Comparison of ENCODE assay signal across 18 mouse cellular contexts in the genomic region with DNA sequence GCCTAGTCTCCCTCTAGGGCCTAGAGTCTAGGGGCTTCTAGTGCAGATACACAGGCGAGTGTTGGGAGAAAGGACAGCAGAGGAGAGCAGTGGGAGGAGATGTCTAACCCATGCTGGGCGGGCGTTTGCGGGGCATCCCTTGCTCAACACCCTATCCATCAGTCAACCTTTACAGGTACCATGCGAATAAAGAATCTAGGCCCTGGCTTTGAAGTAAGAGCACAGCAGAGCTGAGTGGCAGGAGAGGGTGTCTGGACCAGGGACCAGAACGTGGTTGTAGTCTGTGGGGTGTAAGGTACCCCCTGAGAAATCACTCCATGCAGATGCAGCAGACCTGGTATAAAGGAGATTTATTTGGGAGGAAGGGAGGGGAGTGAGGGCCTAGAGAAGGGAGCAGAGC. TPM values are rescaled to one million over a fixed set of nuclear protein-coding genes. Genes with fewer than 3 reads are reported as not detected.
DNase-seq lines count a peak whose midpoint lies in the region; ATAC-seq and TF ChIP-seq lines count a peak whose summit lies in the region.
"Had no signal": no experiment of that assay in that cellular context is flagged by ENCODE, and none has a peak within 500 bp of the region (broad histone marks: within the 10 kb centered on the region; RNA-seq: fewer than 3 reads in every experiment).

No protein-coding gene starts in this region.

- no peak for TF ChIP-seq POLR2A in spleen, adult 2 months (IDR thresholded peaks at IDR 0.05; ENCODE audit: low read depth, low read length)

- no peak for ATAC-seq in kidney, embryonic 15.5 days (replicated peaks; ENCODE audit: low FRiP score)
- ATAC-seq: forebrain, postnatal 0 days; midbrain, embryonic 13.5 days; Patski had no signal

- DNase-seq in heart, embryonic 10.5 days (ENCODE audit: low spot score) = no peak
- no peak for DNase-seq in heart, adult 8-10 months (ENCODE audit: low spot score)
- no peak for DNase-seq in kidney, adult 9 months
- DNase-seq in spleen, adult 2 months (ENCODE audit: low read depth in 1 of 2, low spot score in 2 of 2) = no peak
- DNase-seq in spleen, postnatal 14 days (ENCODE audit: low spot score in 2 of 2) = no peak
- DNase-seq in frontal cortex, adult 2 months (ENCODE audit: extremely low spot score in 1 of 2, low spot score in 1 of 2) = no peak
- no peak for DNase-seq in cerebellum, postnatal 10 days
- DNase-seq: cerebellum, postnatal 25 days; forebrain, postnatal 0 days; gastrocnemius, postnatal 10 days; layer of hippocampus, adult 9-11 months; liver had no signal

- no peak for TF ChIP-seq CTCF in spleen, adult 2 months (IDR thresholded peaks at IDR 0.05; ENCODE audit: extremely low read depth, insufficient read depth, insufficient read length, insufficient replicate concordance)

- H3K4me1 ChIP-seq in heart, embryonic 10.5 days = peaks cover 70% of the 10 kb centered on the region
- H3K4me1 ChIP-seq in kidney, embryonic 15.5 days = peaks cover 60% of the 10 kb centered on the region
- no peaks in the 10 kb centered on the region for H3K4me1 ChIP-seq in spleen, adult 2 months (ENCODE audit: control insufficient read depth, insufficient read depth, insufficient read length)

- 67% methylated on average over 6 of the region's 6 CpGs for WGBS in heart, embryonic 10.5 days
- 81% methylated on average over 6 of the region's 6 CpGs for WGBS in kidney, embryonic 15.5 days
- 87% methylated on average over 6 of the region's 6 CpGs for WGBS in spleen, adult 2 months

- peaks cover 1% of the 10 kb centered on the region for H3K36me3 ChIP-seq in heart, embryonic 10.5 days
- no peaks in the 10 kb centered on the region for H3K36me3 ChIP-seq in kidney, embryonic 15.5 days
- H3K36me3 ChIP-seq in spleen, adult 2 months (ENCODE audit: control insufficient read depth, insufficient read depth, low read length) = no peaks in the 10 kb centered on the region
- H3K36me3 ChIP-seq: embryonic facial prominence, embryonic 12.5 days; midbrain, embryonic 13.5 days had no signal

- 0 out of 2 replicates have a peak overlapping the region, but pooled peaks have one; percentile 56 for H3K4me2 ChIP-seq in kidney, embryonic 15.5 days

- H3K27ac ChIP-seq in heart, embryonic 10.5 days = peak overlapping the region; percentile 87
- H3K27ac ChIP-seq in kidney, embryonic 15.5 days = 0 out of 2 replicates have a peak overlapping the region, but pooled peaks have one; percentile 41
- H3K27ac ChIP-seq in spleen, adult 2 months (ENCODE audit: insufficient read depth, low read length) = peak overlapping the region; percentile 33
- H3K27ac ChIP-seq: embryonic facial prominence, embryonic 12.5 days; hindbrain, embryonic 14.5 days; midbrain, embryonic 13.5 days had no signal

- H3K9ac ChIP-seq in kidney, embryonic 15.5 days = no peak overlapping the region
- H3K9ac ChIP-seq: forebrain, postnatal 0 days had no signal

- no peaks in the 10 kb centered on the region for H3K9me3 ChIP-seq in heart, embryonic 10.5 days
- H3K9me3 ChIP-seq in kidney, embryonic 15.5 days (replicated peaks) = no peaks in the 10 kb centered on the region
- H3K9me3 ChIP-seq: embryonic facial prominence, embryonic 12.5 days; midbrain, embryonic 13.5 days had no signal

- no peak overlapping the region for H3K4me3 ChIP-seq in heart, embryonic 10.5 days
- H3K4me3 ChIP-seq in kidney, embryonic 15.5 days (replicated peaks) = no peak overlapping the region
- no peak overlapping the region for H3K4me3 ChIP-seq in spleen, adult 2 months (ENCODE audit: extremely low read depth, insufficient read depth, insufficient read length)
- H3K4me3 ChIP-seq: midbrain, embryonic 13.5 days had no signal

- H3K27me3 ChIP-seq in heart, embryonic 10.5 days (ENCODE audit: insufficient read depth, poor library complexity, severe bottlenecking) = peaks cover 32% of the 10 kb centered on the region
- peaks cover 56% of the 10 kb centered on the region for H3K27me3 ChIP-seq in kidney, embryonic 15.5 days
- H3K27me3 ChIP-seq in spleen, adult 2 months (ENCODE audit: control insufficient read depth, insufficient read depth, low read length) = no peaks in the 10 kb centered on the region
- H3K27me3 ChIP-seq: Patski had no signal

RNA-seq across cellular contexts. Expression of gene Tinagl1, which starts 10.8 kb away (rescaled TPM):
- polyA plus RNA-seq in heart, embryonic 10.5 days (2016; fragmentation: Nextera tagmentation; extraction: Ambion mirVana) = 39.0 and 45.2 TPM in 2 replicates
- total RNA-seq in heart, adult 8-10 months (2022) = 10 to 100 TPM; 44.8 to 57.2 (median 49.5) TPM
- 51.0 and 62.7 TPM in 2 replicates for polyA plus RNA-seq in kidney, embryonic 15.5 days (2015; fragmentation: Nextera tagmentation; extraction: Ambion mirVana)
- 115 and 141 TPM in 2 replicates for polyA plus RNA-seq in spleen, adult 2 months (2012; rRNA removed)
- 12.1 and 14.4 TPM in 2 replicates for polyA plus RNA-seq in frontal cortex, adult 2 months (2012; rRNA removed)

RNA-seq across cellular contexts. Expression of gene Hcrtr1, which starts 25.0 kb away (rescaled TPM):
- 0.12 and 0.43 TPM in 2 replicates for polyA plus RNA-seq in heart, embryonic 10.5 days (2016; fragmentation: Nextera tagmentation; extraction: Ambion mirVana)
- not detected for total RNA-seq in heart, adult 8-10 months (2022)
- 0.17 and 0.62 TPM in 2 replicates for polyA plus RNA-seq in kidney, embryonic 15.5 days (2015; fragmentation: Nextera tagmentation; extraction: Ambion mirVana)
- polyA plus RNA-seq in spleen, adult 2 months (2012; rRNA removed) = 0.48 and 0.67 TPM in 2 replicates
- 2.8 and 3.9 TPM in 2 replicates for polyA plus RNA-seq in frontal cortex, adult 2 months (2012; rRNA removed)
- total RNA-seq: gastrocnemius, postnatal 10 days had no signal

RNA-seq across cellular contexts. Expression of gene Gm853, which starts 58.1 kb away (rescaled TPM):
- polyA plus RNA-seq in heart, embryonic 10.5 days (2016; fragmentation: Nextera tagmentation; extraction: Ambion mirVana) = not detected in 2 replicates
- total RNA-seq in heart, adult 8-10 months (2022) = not detected
- polyA plus RNA-seq in kidney, embryonic 15.5 days (2015; fragmentation: Nextera tagmentation; extraction: Ambion mirVana) = 0.26 and 0.39 TPM in 2 replicates
- polyA plus RNA-seq in spleen, adult 2 months (2012; rRNA removed) = not detected in 2 replicates
- not detected in 2 replicates for polyA plus RNA-seq in frontal cortex, adult 2 months (2012; rRNA removed)
- total RNA-seq: adrenal gland, postnatal 36 days; forebrain, postnatal 0 days; gastrocnemius, postnatal 10 days had no signal
- polyA plus RNA-seq: embryonic facial prominence, embryonic 12.5 days had no signal

Comparison
In these comparisons a context has a peak if more than half of its experiments do, and no peak if none do; other contexts are left out.
1. H3K27ac ChIP-seq: peak in every context shown above with its lines; median percentile 87 in heart, embryonic 10.5 days; 41 in kidney, embryonic 15.5 days; 33 in spleen, adult 2 months.